Comparison of ENCODE assay signal across 8 mouse cellular contexts in genomic region chr4:150132692-150133271, GRCm38 (mm10). TPM values are rescaled to one million over a fixed set of nuclear protein-coding genes. Genes with fewer than 3 reads are reported as not detected.
DNase-seq lines count a peak whose midpoint lies in the region; ATAC-seq and TF ChIP-seq lines count a peak whose summit lies in the region.

No protein-coding gene starts in this region.

- H3K4me2 ChIP-seq in heart, embryonic 11.5 days: peak overlapping the region; percentile 66
- H3K4me2 ChIP-seq in midbrain, embryonic 11.5 days: peak overlapping the region; percentile 14; the same call in 1 of the 2 replicates

- TF ChIP-seq CTCF in testis, adult 2 months (IDR thresholded peaks at IDR 0.05; ENCODE audit: control insufficient read depth, insufficient read depth, insufficient replicate concordance, low read depth, low read length): no peak

- no peak overlapping the region for H3K27ac ChIP-seq in testis, adult 2 months (ENCODE audit: control insufficient read depth, insufficient read depth, low read depth, low read length)
- H3K27ac ChIP-seq in heart, embryonic 11.5 days (ENCODE audit: low read depth, low read length): no peak overlapping the region
- H3K27ac ChIP-seq in midbrain, embryonic 11.5 days (ENCODE audit: low read depth, low read length): no peak overlapping the region

- H3K9me3 ChIP-seq in heart, embryonic 11.5 days (replicated peaks; ENCODE audit: control insufficient read depth, low read length): no peaks in the 10 kb centered on the region
- no peaks in the 10 kb centered on the region for H3K9me3 ChIP-seq in midbrain, embryonic 11.5 days (ENCODE audit: control insufficient read depth, low read length)

- TF ChIP-seq POLR2A in testis, adult 2 months (IDR thresholded peaks at IDR 0.05; ENCODE audit: control insufficient read depth, low read depth, low read length): no peak

- no peak for ATAC-seq in heart, embryonic 11.5 days (replicated peaks; ENCODE audit: insufficient number of reproducible peaks, low FRiP score, low TSS enrichment)
- ATAC-seq in midbrain, embryonic 11.5 days (ENCODE audit: low FRiP score): no peak

- no peak for DNase-seq in testis, postnatal 10 days (ENCODE audit: low spot score)
- DNase-seq in kidney, postnatal 10 days: peak; percentile 81
- DNase-seq in midbrain, embryonic 11.5 days (ENCODE audit: low spot score, missing footprints): no peak
- no peak for DNase-seq in urinary bladder, adult 2 months (ENCODE audit: low spot score)
- DNase-seq in T-cell, adult 2 months (ENCODE audit: low spot score): no peak
- no peak for DNase-seq in urinary bladder, postnatal 10 days (ENCODE audit: low spot score)

- H3K4me3 ChIP-seq in testis, adult 2 months (ENCODE audit: control insufficient read depth, low read depth, low read length): peak overlapping the region; percentile 44
- peak overlapping the region; percentile 32 for H3K4me3 ChIP-seq in heart, embryonic 11.5 days (ENCODE audit: low read depth, low read length)
- H3K4me3 ChIP-seq in midbrain, embryonic 11.5 days (ENCODE audit: low read depth, low read length): 0 out of 2 replicates have a peak overlapping the region, but pooled peaks have one; percentile 4

- WGBS in heart, embryonic 11.5 days (ENCODE audit: insufficient replicate concordance): 24% methylated on average over 24 of the region's 24 CpGs
- WGBS in midbrain, embryonic 11.5 days: 29% methylated on average over 24 of the region's 24 CpGs

- no peaks in the 10 kb centered on the region for H3K27me3 ChIP-seq in testis, adult 2 months (ENCODE audit: control insufficient read depth, insufficient read depth, low read length)
- 0 out of 2 replicates have a peak, but pooled peaks cover 2% of the 10 kb centered on the region for H3K27me3 ChIP-seq in heart, embryonic 11.5 days (ENCODE audit: control insufficient read depth, insufficient read depth, low read length)
- H3K27me3 ChIP-seq in midbrain, embryonic 11.5 days (ENCODE audit: control insufficient read depth, insufficient read depth, low read length): no peaks in the 10 kb centered on the region

- H3K36me3 ChIP-seq in testis, adult 2 months (ENCODE audit: control insufficient read depth, insufficient read depth, low read length): no peaks in the 10 kb centered on the region
- H3K36me3 ChIP-seq in heart, embryonic 11.5 days (ENCODE audit: control insufficient read depth, insufficient read depth, low read length): no peaks in the 10 kb centered on the region
- H3K36me3 ChIP-seq in midbrain, embryonic 11.5 days (ENCODE audit: control insufficient read depth, insufficient read depth, low read length): no peaks in the 10 kb centered on the region

- H3K4me1 ChIP-seq in testis, adult 2 months (ENCODE audit: control insufficient read depth, insufficient read depth, low read length): peaks cover 7% of the 10 kb centered on the region
- peaks cover 11% of the 10 kb centered on the region for H3K4me1 ChIP-seq in heart, embryonic 11.5 days (ENCODE audit: control insufficient read depth, insufficient read depth, low read length)
- no peaks in the 10 kb centered on the region; the same call in 1 of the 2 replicates for H3K4me1 ChIP-seq in midbrain, embryonic 11.5 days (ENCODE audit: control insufficient read depth, insufficient read depth, low read length)

- H3K9ac ChIP-seq in heart, embryonic 11.5 days (ENCODE audit: low read depth, low read length): 0 out of 2 replicates have a peak overlapping the region, but pooled peaks have one; percentile 40
- peak overlapping the region; percentile 3; the same call in 1 of the 2 replicates for H3K9ac ChIP-seq in midbrain, embryonic 11.5 days (ENCODE audit: low read length)

RNA-seq across cellular contexts. Expression of gene Slc2a5, which starts 13.7 kb away (rescaled TPM):
- 732 and 736 TPM in 2 replicates for polyA plus RNA-seq in testis, adult 2 months (2012; rRNA removed)
- polyA plus RNA-seq in heart, embryonic 11.5 days (2014; fragmentation: Nextera tagmentation; extraction: Ambion mirVana): 0.79 and 1.3 TPM in 2 replicates
- 1.1 and 1.6 TPM in 2 replicates for polyA plus RNA-seq in midbrain, embryonic 11.5 days (2014; fragmentation: Nextera tagmentation; extraction: Ambion mirVana)
- polyA plus RNA-seq in urinary bladder, adult 2 months (2012; rRNA removed): 0.18 and 0.28 TPM in 2 replicates

RNA-seq across cellular contexts. Expression of gene Slc2a7, which starts 16.0 kb away (rescaled TPM):
- not detected in 2 replicates for polyA plus RNA-seq in testis, adult 2 months (2012; rRNA removed)
- polyA plus RNA-seq in heart, embryonic 11.5 days (2014; fragmentation: Nextera tagmentation; extraction: Ambion mirVana): not detected in 2 replicates
- polyA plus RNA-seq in midbrain, embryonic 11.5 days (2014; fragmentation: Nextera tagmentation; extraction: Ambion mirVana): not detected in 2 replicates
- not detected in 2 replicates for polyA plus RNA-seq in urinary bladder, adult 2 months (2012; rRNA removed)

RNA-seq across cellular contexts. Expression of gene Gpr157, which starts 45.6 kb away (rescaled TPM):
- polyA plus RNA-seq in testis, adult 2 months (2012; rRNA removed): 0.96 and 1.3 TPM in 2 replicates
- 1.3 and 1.5 TPM in 2 replicates for polyA plus RNA-seq in heart, embryonic 11.5 days (2014; fragmentation: Nextera tagmentation; extraction: Ambion mirVana)
- polyA plus RNA-seq in midbrain, embryonic 11.5 days (2014; fragmentation: Nextera tagmentation; extraction: Ambion mirVana): 0.10 and 0.15 TPM in 2 replicates
- polyA plus RNA-seq in urinary bladder, adult 2 months (2012; rRNA removed): 1.7 and 2.0 TPM in 2 replicates

Comparison
In these comparisons a context has a peak if more than half of its experiments do, and no peak if none do; other contexts are left out.
1. RNA of gene Slc2a5, which starts 13.7 kb away (polyA plus RNA-seq): 732 to 736 TPM in testis, adult 2 months; 1.1 to 1.6 TPM in midbrain, embryonic 11.5 days, 0.79 to 1.3 TPM in heart, embryonic 11.5 days and 0.18 to 0.28 TPM in urinary bladder, adult 2 months; every median in the first group is over 100 times any median in the second.
2. Peak in every context shown above with its lines, with median percentiles within 50 percentile points of each other: H3K4me3 ChIP-seq.